Mouse (Mus musculus) ES-Bruce4 (cell line): ENCODE measurements at regions not wholly inside any gene's neighbourhood (a gene's known extent, or its start where the extent isn't known, plus 50 kb on each side); places are given as distances from the start of the nearest gene placed in this dataset.

ENCODE experiments used
- CTCF ChIP-seq: IDR thresholded peaks from one replicate; pipeline ENCODE4 v1.8.1; 2011; ENCODE audit warnings: low read depth, low read length
- POLR2A ChIP-seq: IDR thresholded peaks from one replicate; pipeline ENCODE4 v1.8.1; 2011; ENCODE audit warnings: low read length; ENCODE audit not compliant: insufficient read depth

- TF ChIP-seq POLR2A (no peak), CTCF (no peak)
Measured at GRCm38 (mm10) chr13:45300610-45301009, 88.9 kb upstream of the Mylip start.
